ENCODE assay signal across 10 mouse cellular contexts in genomic region chr6:6860411-6861085, GRCm38 (mm10). TPM values are rescaled to one million over a fixed set of nuclear protein-coding genes. Genes with fewer than 3 reads are reported as not detected.
A peak's percentile ranks its signal among the peaks of the same experiment; 100 is the strongest.
DNase-seq lines count a peak whose midpoint lies in the region; ATAC-seq and TF ChIP-seq lines count a peak whose summit lies in the region.
"Had no signal": no experiment of that assay in that cellular context is flagged by ENCODE, and none has a peak within 500 bp of the region (broad histone marks: within the 10 kb centered on the region; RNA-seq: fewer than 3 reads in every experiment).

No protein-coding gene starts in this region.

- DNase-seq in layer of hippocampus, adult 2 months (ENCODE audit: low spot score in 2 of 2) = no peak
- DNase-seq in layer of hippocampus, postnatal 36 days = no peak
- DNase-seq in embryo, embryonic 11 days = peak; percentile 63
- DNase-seq in midbrain, embryonic 14.5 days = peak; percentile 62
- no peak for DNase-seq in right cerebral cortex, postnatal 14 days
- DNase-seq in T-cell, adult 2 months (ENCODE audit: low spot score) = no peak
- DNase-seq in cerebellum, adult 18-20 months = no peak
- DNase-seq: thymus, adult 2 months had no signal

- H3K4me2 ChIP-seq in heart, embryonic 16.5 days (ENCODE audit: low read depth, low read length) = peak overlapping the region; percentile 48
- peak overlapping the region; percentile 30 for H3K4me2 ChIP-seq in midbrain, embryonic 14.5 days (ENCODE audit: low read length)

- H3K9ac ChIP-seq in heart, embryonic 16.5 days (ENCODE audit: low read length) = no peak overlapping the region
- 0 out of 2 replicates have a peak overlapping the region, but pooled peaks have one; percentile 6 for H3K9ac ChIP-seq in midbrain, embryonic 14.5 days (replicated peaks; ENCODE audit: low read length)

- no peaks in the 10 kb centered on the region for H3K36me3 ChIP-seq in heart, embryonic 16.5 days (ENCODE audit: control insufficient read depth, insufficient read depth)
- H3K36me3 ChIP-seq in midbrain, embryonic 14.5 days (ENCODE audit: control insufficient read depth, insufficient read depth, low read length) = no peaks in the 10 kb centered on the region

- H3K4me3 ChIP-seq in layer of hippocampus, adult 2 months = peak overlapping the region; percentile 18; the same call in 1 of the 2 replicates
- H3K4me3 ChIP-seq in heart, embryonic 16.5 days (ENCODE audit: low read length) = peak overlapping the region; percentile 33
- peak overlapping the region; percentile 7 for H3K4me3 ChIP-seq in midbrain, embryonic 14.5 days (replicated peaks; ENCODE audit: low read depth, low read length)

- ATAC-seq in heart, embryonic 16.5 days (replicated peaks; ENCODE audit: extremely low read depth, insufficient read depth, low FRiP score) = no peak
- ATAC-seq in midbrain, embryonic 14.5 days (ENCODE audit: low FRiP score, low TSS enrichment) = no peak

- TF ChIP-seq CTCF in layer of hippocampus, adult 2 months (conservative IDR thresholded peaks at IDR 0.05) = no peak

- no peaks in the 10 kb centered on the region for H3K9me3 ChIP-seq in heart, embryonic 16.5 days (replicated peaks; ENCODE audit: control insufficient read depth, low read length)
- H3K9me3 ChIP-seq in midbrain, embryonic 14.5 days (ENCODE audit: control insufficient read depth, low read length) = no peaks in the 10 kb centered on the region

- 2% methylated on average over 33 of the region's 33 CpGs for WGBS in heart, embryonic 16.5 days
- WGBS in midbrain, embryonic 14.5 days = 0% methylated on average over 33 of the region's 33 CpGs

- H3K4me1 ChIP-seq in heart, embryonic 16.5 days (ENCODE audit: control insufficient read depth, insufficient read depth, low read length) = peaks cover 15% of the 10 kb centered on the region
- peaks cover 6% of the 10 kb centered on the region; the same call in 1 of the 2 replicates for H3K4me1 ChIP-seq in midbrain, embryonic 14.5 days (ENCODE audit: control insufficient read depth, insufficient read depth, low read length)

- peaks cover 69% of the 10 kb centered on the region for H3K27me3 ChIP-seq in heart, embryonic 16.5 days (ENCODE audit: control insufficient read depth, insufficient read depth, low read length)
- peaks cover 89% of the 10 kb centered on the region for H3K27me3 ChIP-seq in midbrain, embryonic 14.5 days (ENCODE audit: control insufficient read depth, insufficient read depth, low read length)

- peak overlapping the region; percentile 48; the same call in 1 of the 2 replicates for H3K27ac ChIP-seq in layer of hippocampus, adult 2 months
- no peak overlapping the region for H3K27ac ChIP-seq in heart, embryonic 16.5 days (ENCODE audit: low read length)
- H3K27ac ChIP-seq in midbrain, embryonic 14.5 days (replicated peaks; ENCODE audit: low read depth, low read length) = peak overlapping the region; percentile 57

RNA-seq across cellular contexts. Expression of gene Dlx6, which starts 2.6 kb away (rescaled TPM):
- 1 to 10 TPM; 7.5 to 8.5 TPM for total RNA-seq in layer of hippocampus, adult 2 months (2021)
- 1 to 10 TPM; 5.6 to 9.3 TPM for total RNA-seq in layer of hippocampus, postnatal 36 days (2021)
- not detected in 2 replicates for polyA plus RNA-seq in heart, embryonic 16.5 days (2015; fragmentation: Nextera tagmentation; extraction: Ambion mirVana)
- not detected in 2 replicates for polyA plus RNA-seq in midbrain, embryonic 14.5 days (2014; fragmentation: Nextera tagmentation; extraction: Ambion mirVana)
- total RNA-seq: neutrophil, adult 5-6 weeks had no signal
- polyA plus RNA-seq: thymus, adult 2 months had no signal

RNA-seq across cellular contexts. Expression of gene Dlx5, which starts 21.3 kb away (rescaled TPM):
- total RNA-seq in layer of hippocampus, adult 2 months (2021) = 1 to 10 TPM; 4.3 to 6.1 TPM
- total RNA-seq in layer of hippocampus, postnatal 36 days (2021) = 1 to 10 TPM; 4.7 to 5.8 TPM
- 1.1 and 1.4 TPM in 2 replicates for polyA plus RNA-seq in heart, embryonic 16.5 days (2015; fragmentation: Nextera tagmentation; extraction: Ambion mirVana)
- polyA plus RNA-seq in midbrain, embryonic 14.5 days (2014; fragmentation: Nextera tagmentation; extraction: Ambion mirVana) = 0.26 and 0.82 TPM in 2 replicates
- total RNA-seq: neutrophil, adult 5-6 weeks had no signal

Comparison
In these comparisons a context has a peak if more than half of its experiments do, and no peak if none do; other contexts are left out.
1. DNase-seq: peak in embryo, embryonic 11 days (single experiment) and midbrain, embryonic 14.5 days (single experiment); none in layer of hippocampus, adult 2 months (0 of 2), layer of hippocampus, postnatal 36 days (0 of 2), right cerebral cortex, postnatal 14 days (single experiment), T-cell, adult 2 months (single experiment) and cerebellum, adult 18-20 months (0 of 2).
2. Peak in every context shown above with its lines, with median percentiles within 50 percentile points of each other: H3K4me3 ChIP-seq.